Mouse (Mus musculus): ENCODE measurements at regions not wholly inside any gene's neighbourhood (a gene's known extent, or its start where the extent isn't known, plus 50 kb on each side); places are given as distances from the start of the nearest gene placed in this dataset.

DNA sequence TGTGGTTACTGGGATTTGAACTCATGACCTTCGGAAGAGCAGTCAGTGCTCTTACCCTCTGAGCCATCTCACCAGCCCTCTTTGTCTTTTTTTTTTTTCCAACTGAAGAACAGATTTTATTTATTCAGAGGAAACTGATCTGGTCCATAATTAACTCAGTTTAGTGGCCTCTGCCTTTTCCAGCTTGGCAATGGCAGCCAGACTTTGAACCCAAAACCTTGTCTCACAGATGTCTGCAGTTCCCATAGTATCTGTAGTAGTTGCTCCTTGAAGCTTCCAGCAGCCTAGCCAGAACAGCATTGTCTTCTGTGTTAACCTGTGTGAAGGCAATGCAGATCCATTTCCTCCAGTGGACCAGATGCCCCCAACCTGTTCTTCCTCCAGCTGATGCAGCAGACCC is 64.2 kb upstream of the Daam1 start:
- TF ChIP-seq EP300 (IDR thresholded peaks at IDR 0.05; ENCODE audit: low read depth): no peak
- no peak for TF ChIP-seq CTCF (IDR thresholded peaks at IDR 0.05; ENCODE audit: low read depth)

Data from liver, embryonic 14.5 days (tissue).